Mouse (Mus musculus): ENCODE data around the gene Coro1c.

GRCm38 (mm10) chr5:113872936-113873912, 35.3 kb downstream of the Coro1c start:
- no peak for TF ChIP-seq EP300 (optimal IDR thresholded peaks at IDR 0.05)
- no peak for TF ChIP-seq CTCF (IDR thresholded peaks at IDR 0.05; ENCODE audit: low read depth)

All from stomach, postnatal 0 days (tissue).